Mouse (Mus musculus): ENCODE results near the gene B4galnt2. TPM values are rescaled to one million over a fixed set of nuclear protein-coding genes. Genes with fewer than 3 reads are reported as not detected.

The B4galnt2 gene
- polyA plus RNA-seq, 1 experiment from 2014 or later, result 0.11 TPM

GRCm38 (mm10) chr11:95840694-95841497 lies 73.8 kb downstream of the B4galnt2 start:
- WGBS (ENCODE audit: insufficient replicate concordance), result 58% methylated on average over 5 of the region's 5 CpGs
- no peaks in the 10 kb centered on the region for H3K9me3 ChIP-seq (replicated peaks; ENCODE audit: control insufficient read depth, low read length)
- H3K36me3 ChIP-seq (ENCODE audit: control insufficient read depth, insufficient read depth, low read length), result peaks cover 3% of the 10 kb centered on the region; the same call in 1 of the 2 replicates
- H3K4me1 ChIP-seq (ENCODE audit: control insufficient read depth, insufficient read depth, low read length), result peaks cover 24% of the 10 kb centered on the region
- H3K4me2 ChIP-seq, result peak overlapping the region; percentile 57
- peak overlapping the region; percentile 66 for H3K9ac ChIP-seq (ENCODE audit: low read depth, low read length)
- H3K27me3 ChIP-seq (ENCODE audit: control insufficient read depth, insufficient read depth, low read length), result peaks cover 7% of the 10 kb centered on the region
- H3K4me3 ChIP-seq (ENCODE audit: low read depth, low read length), result peak overlapping the region; percentile 47
- peak overlapping the region; percentile 86 for H3K27ac ChIP-seq (ENCODE audit: low read depth, low read length)
- no peak for ATAC-seq (replicated peaks; ENCODE audit: insufficient number of reproducible peaks, low FRiP score, low TSS enrichment)

- peaks cover 9% of the 10 kb centered on the region for H3K27me3 ChIP-seq (ENCODE audit: control insufficient read depth, insufficient read depth, low read length)
- no peak overlapping the region for H3K27ac ChIP-seq (ENCODE audit: low read depth, low read length)
- no peak for ATAC-seq (replicated peaks; ENCODE audit: insufficient number of reproducible peaks, low FRiP score, low TSS enrichment)
- H3K9ac ChIP-seq (ENCODE audit: low read depth, low read length), result no peak overlapping the region
- no peaks in the 10 kb centered on the region for H3K9me3 ChIP-seq (replicated peaks; ENCODE audit: control insufficient read depth, low read length)
- H3K36me3 ChIP-seq (ENCODE audit: control insufficient read depth, insufficient read depth, low read length), result no peaks in the 10 kb centered on the region
- peak overlapping the region; percentile 20 for H3K4me3 ChIP-seq (ENCODE audit: low read depth, low read length)
- peaks cover 39% of the 10 kb centered on the region for H3K4me1 ChIP-seq (ENCODE audit: control insufficient read depth, insufficient read depth, low read length)
- 64% methylated on average over 8 of the region's 8 CpGs for WGBS (ENCODE audit: insufficient replicate concordance)
- peak overlapping the region; percentile 57 for H3K4me2 ChIP-seq
Observed at GRCm38 (mm10) chr11:95838999-95839868, 75.5 kb downstream of the B4galnt2 start.

- Histone ChIP-seq H3K27me3 (ENCODE audit: control insufficient read depth, insufficient read depth, low read length) (peaks cover 15% of the 10 kb centered on the region), H3K9me3 (replicated peaks; ENCODE audit: control insufficient read depth, low read length) (no peaks in the 10 kb centered on the region), H3K27ac (ENCODE audit: low read depth, low read length) (0 out of 2 replicates have a peak overlapping the region, but pooled peaks have one; percentile 29), H3K4me3 (ENCODE audit: low read depth, low read length) (no peak overlapping the region; the same call in 1 of the 2 replicates), H3K4me2 (peak overlapping the region; percentile 57), H3K9ac (ENCODE audit: low read depth, low read length) (no peak overlapping the region), H3K36me3 (ENCODE audit: control insufficient read depth, insufficient read depth, low read length) (no peaks in the 10 kb centered on the region), H3K4me1 (ENCODE audit: control insufficient read depth, insufficient read depth, low read length) (peaks cover 45% of the 10 kb centered on the region)
- 82% methylated on average over 4 of the region's 4 CpGs for WGBS (ENCODE audit: insufficient replicate concordance)
- ATAC-seq (replicated peaks; ENCODE audit: insufficient number of reproducible peaks, low FRiP score, low TSS enrichment), result no peak
Observed at GRCm38 (mm10) chr11:95838598-95838997, 76.1 kb downstream of the B4galnt2 start.

GRCm38 (mm10) chr11:95837059-95837458 lies 77.6 kb downstream of the B4galnt2 start, which contains the start of gene Gngt2:
Gene Gngt2, plus strand, starts transcription at chr11:95837216.
- Histone ChIP-seq H3K4me1 (ENCODE audit: control insufficient read depth, insufficient read depth, low read length) (peaks cover 52% of the 10 kb centered on the region), H3K36me3 (ENCODE audit: control insufficient read depth, insufficient read depth, low read length) (no peaks in the 10 kb centered on the region), H3K4me2 (peak within 1 kb of the TSS; percentile 57), H3K4me3 (ENCODE audit: low read depth, low read length) (peak within 1 kb of the TSS; percentile 6), H3K27ac (ENCODE audit: low read depth, low read length) (peak within 1 kb of the TSS; percentile 65), H3K27me3 (ENCODE audit: control insufficient read depth, insufficient read depth, low read length) (peaks cover 27% of the 10 kb centered on the region), H3K9me3 (replicated peaks; ENCODE audit: control insufficient read depth, low read length) (no peaks in the 10 kb centered on the region), H3K9ac (ENCODE audit: low read depth, low read length) (no peak within 1 kb of the TSS)
- ATAC-seq (replicated peaks; ENCODE audit: insufficient number of reproducible peaks, low FRiP score, low TSS enrichment), result no peak
- 35% methylated on average over 10 of the region's 10 CpGs for WGBS (ENCODE audit: insufficient replicate concordance)

- peaks cover 30% of the 10 kb centered on the region for H3K27me3 ChIP-seq (ENCODE audit: control insufficient read depth, insufficient read depth, low read length)
- no peak overlapping the region for H3K4me3 ChIP-seq (ENCODE audit: low read depth, low read length)
- no peak for ATAC-seq (replicated peaks; ENCODE audit: insufficient number of reproducible peaks, low FRiP score, low TSS enrichment)
- no peak overlapping the region for H3K9ac ChIP-seq (ENCODE audit: low read depth, low read length)
- peaks cover 53% of the 10 kb centered on the region for H3K4me1 ChIP-seq (ENCODE audit: control insufficient read depth, insufficient read depth, low read length)
- no peaks in the 10 kb centered on the region for H3K36me3 ChIP-seq (ENCODE audit: control insufficient read depth, insufficient read depth, low read length)
- peak overlapping the region; percentile 57 for H3K4me2 ChIP-seq
- H3K27ac ChIP-seq (ENCODE audit: low read depth, low read length), result peak overlapping the region; percentile 65; the same call in 1 of the 2 replicates
- H3K9me3 ChIP-seq (replicated peaks; ENCODE audit: control insufficient read depth, low read length), result no peaks in the 10 kb centered on the region
- WGBS (ENCODE audit: insufficient replicate concordance), result 57% methylated on average over 6 of the region's 6 CpGs
Observed at GRCm38 (mm10) chr11:95836433-95836832, 78.3 kb downstream of the B4galnt2 start.

GRCm38 (mm10) chr11:95835832-95836231 lies 78.9 kb downstream of the B4galnt2 start:
- no peak for ATAC-seq (replicated peaks; ENCODE audit: insufficient number of reproducible peaks, low FRiP score, low TSS enrichment)
- Histone ChIP-seq H3K27ac (ENCODE audit: low read depth, low read length) (peak overlapping the region; percentile 65), H3K9me3 (replicated peaks; ENCODE audit: control insufficient read depth, low read length) (no peaks in the 10 kb centered on the region), H3K4me3 (ENCODE audit: low read depth, low read length) (no peak overlapping the region), H3K9ac (ENCODE audit: low read depth, low read length) (0 out of 2 replicates have a peak overlapping the region, but pooled peaks have one; percentile 12), H3K4me2 (peak overlapping the region; percentile 44; the same call in 1 of the 2 replicates), H3K27me3 (ENCODE audit: control insufficient read depth, insufficient read depth, low read length) (peaks cover 36% of the 10 kb centered on the region), H3K36me3 (ENCODE audit: control insufficient read depth, insufficient read depth, low read length) (no peaks in the 10 kb centered on the region; the same call in 1 of the 2 replicates), H3K4me1 (ENCODE audit: control insufficient read depth, insufficient read depth, low read length) (peaks cover 59% of the 10 kb centered on the region)
- 20% methylated on average over 6 of the region's 6 CpGs for WGBS (ENCODE audit: insufficient replicate concordance)

- peak; percentile 65; the same call in 1 of the 2 replicates for ATAC-seq (replicated peaks; ENCODE audit: insufficient number of reproducible peaks, low FRiP score, low TSS enrichment)
- Histone ChIP-seq H3K4me2 (peak overlapping the region; percentile 44), H3K4me3 (ENCODE audit: low read depth, low read length) (peak overlapping the region; percentile 10; the same call in 1 of the 2 replicates), H3K4me1 (ENCODE audit: control insufficient read depth, insufficient read depth, low read length) (peaks cover 62% of the 10 kb centered on the region), H3K9ac (ENCODE audit: low read depth, low read length) (0 out of 2 replicates have a peak overlapping the region, but pooled peaks have one; percentile 12), H3K27me3 (ENCODE audit: control insufficient read depth, insufficient read depth, low read length) (peaks cover 44% of the 10 kb centered on the region), H3K9me3 (replicated peaks; ENCODE audit: control insufficient read depth, low read length) (no peaks in the 10 kb centered on the region), H3K36me3 (ENCODE audit: control insufficient read depth, insufficient read depth, low read length) (no peaks in the 10 kb centered on the region; the same call in 1 of the 2 replicates), H3K27ac (ENCODE audit: low read depth, low read length) (peak overlapping the region; percentile 65)
- 4% methylated on average over 15 of the region's 15 CpGs for WGBS (ENCODE audit: insufficient replicate concordance)
Observed at GRCm38 (mm10) chr11:95834742-95835710, 79.7 kb downstream of the B4galnt2 start.
